Mouse (Mus musculus): ENCODE measurements at regions not wholly inside any gene's neighbourhood (a gene's known extent, or its start where the extent isn't known, plus 50 kb on each side); places are given as distances from the start of the nearest gene placed in this dataset.

GRCm38 (mm10) chr3:144137483-144137882, 67.5 kb downstream of the Lmo4 start:
- Histone ChIP-seq H3K4me1 (replicated peaks; ENCODE audit: control insufficient read depth, insufficient read depth, low read length) (no peaks in the 10 kb centered on the region), H3K4me2 (ENCODE audit: low read length) (no peak overlapping the region), H3K4me3 (replicated peaks; ENCODE audit: low read length) (no peak overlapping the region), H3K9me3 (ENCODE audit: control insufficient read depth, low read length) (no peaks in the 10 kb centered on the region), H3K9ac (replicated peaks; ENCODE audit: low read depth, low read length) (no peak overlapping the region), H3K36me3 (ENCODE audit: control insufficient read depth, insufficient read depth) (no peaks in the 10 kb centered on the region), H3K27ac (ENCODE audit: low read length) (no peak overlapping the region), H3K27me3 (replicated peaks; ENCODE audit: control insufficient read depth, insufficient read depth, low read length) (no peaks in the 10 kb centered on the region)
- 91% methylated on average over 3 of the region's 3 CpGs for WGBS
- ATAC-seq, result no peak

DNA sequence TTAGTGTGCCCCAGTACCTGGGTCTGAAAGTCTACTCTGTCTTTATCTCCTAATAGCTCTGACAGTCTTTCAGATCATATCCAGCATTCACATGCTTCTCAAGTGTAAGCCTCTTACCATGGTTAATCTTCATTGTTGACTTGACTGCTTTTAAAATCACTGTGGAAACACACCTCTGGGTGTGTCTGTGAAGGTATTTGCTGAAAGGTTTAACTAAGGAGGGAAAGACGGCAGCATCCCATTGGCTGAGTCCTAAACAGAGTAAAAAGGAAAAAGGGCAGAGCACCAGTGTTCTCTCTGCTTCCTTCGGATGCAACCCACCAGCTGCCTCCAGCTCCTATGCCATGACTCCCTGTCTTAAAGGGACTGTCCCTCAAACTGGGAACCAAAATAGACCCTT, 68.6 kb downstream of the Lmo4 start:
- H3K27ac ChIP-seq (ENCODE audit: low read length), result no peak overlapping the region
- H3K4me2 ChIP-seq (ENCODE audit: low read length), result no peak overlapping the region
- no peak for ATAC-seq
- H3K36me3 ChIP-seq (ENCODE audit: control insufficient read depth, insufficient read depth), result no peaks in the 10 kb centered on the region
- no peaks in the 10 kb centered on the region for H3K4me1 ChIP-seq (replicated peaks; ENCODE audit: control insufficient read depth, insufficient read depth, low read length)
- H3K4me3 ChIP-seq (replicated peaks; ENCODE audit: low read length), result no peak overlapping the region
- H3K27me3 ChIP-seq (replicated peaks; ENCODE audit: control insufficient read depth, insufficient read depth, low read length), result no peaks in the 10 kb centered on the region
- no peak overlapping the region for H3K9ac ChIP-seq (replicated peaks; ENCODE audit: low read depth, low read length)
- WGBS, result 52% methylated on average over 2 of the region's 2 CpGs
- H3K9me3 ChIP-seq (ENCODE audit: control insufficient read depth, low read length), result no peaks in the 10 kb centered on the region

DNA sequence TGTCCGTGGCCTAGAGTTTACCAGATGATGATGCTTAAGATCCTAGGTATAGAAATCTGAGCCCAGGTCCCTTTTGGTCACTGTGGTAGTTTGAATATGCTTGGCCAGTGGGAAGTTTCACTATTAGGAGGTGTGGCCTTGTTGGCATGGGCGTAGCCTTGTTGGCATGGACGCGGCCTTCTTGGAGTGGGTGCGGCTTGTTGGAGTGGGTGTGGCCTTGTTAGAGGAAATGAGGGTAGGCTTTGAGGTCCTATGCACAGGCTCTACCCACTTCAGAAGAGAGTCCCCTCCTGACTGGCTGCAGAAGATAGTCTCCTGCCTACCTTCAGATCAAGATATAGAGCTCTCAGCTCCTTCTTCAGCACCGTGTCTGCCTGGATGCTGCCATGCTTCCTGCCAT, 69.4 kb downstream of the Lmo4 start:
- ATAC-seq, result no peak
- no peak overlapping the region for H3K27ac ChIP-seq (ENCODE audit: low read length)
- H3K27me3 ChIP-seq (replicated peaks; ENCODE audit: control insufficient read depth, insufficient read depth, low read length), result no peaks in the 10 kb centered on the region
- H3K9me3 ChIP-seq (ENCODE audit: control insufficient read depth, low read length), result no peaks in the 10 kb centered on the region
- no peak overlapping the region for H3K4me3 ChIP-seq (replicated peaks; ENCODE audit: low read length)
- H3K36me3 ChIP-seq (ENCODE audit: control insufficient read depth, insufficient read depth), result no peaks in the 10 kb centered on the region
- H3K4me1 ChIP-seq (replicated peaks; ENCODE audit: control insufficient read depth, insufficient read depth, low read length), result no peaks in the 10 kb centered on the region
- no peak overlapping the region for H3K9ac ChIP-seq (replicated peaks; ENCODE audit: low read depth, low read length)
- WGBS, result 95% methylated on average over 6 of the region's 6 CpGs
- H3K4me2 ChIP-seq (ENCODE audit: low read length), result no peak overlapping the region

- Histone ChIP-seq H3K27me3 (replicated peaks; ENCODE audit: control insufficient read depth, insufficient read depth, low read length) (no peaks in the 10 kb centered on the region), H3K4me3 (replicated peaks; ENCODE audit: low read length) (no peak overlapping the region), H3K4me2 (ENCODE audit: low read length) (no peak overlapping the region), H3K4me1 (replicated peaks; ENCODE audit: control insufficient read depth, insufficient read depth, low read length) (peaks cover 5% of the 10 kb centered on the region; the same call in 1 of the 2 replicates), H3K9ac (replicated peaks; ENCODE audit: low read depth, low read length) (no peak overlapping the region), H3K9me3 (ENCODE audit: control insufficient read depth, low read length) (no peaks in the 10 kb centered on the region), H3K36me3 (ENCODE audit: control insufficient read depth, insufficient read depth) (no peaks in the 10 kb centered on the region), H3K27ac (ENCODE audit: low read length) (no peak overlapping the region)
- no peak for ATAC-seq
- WGBS, result 95% methylated on average over 4 of the region's 4 CpGs
Observed at GRCm38 (mm10) chr3:144128042-144128441, 77.0 kb downstream of the Lmo4 start.

DNA sequence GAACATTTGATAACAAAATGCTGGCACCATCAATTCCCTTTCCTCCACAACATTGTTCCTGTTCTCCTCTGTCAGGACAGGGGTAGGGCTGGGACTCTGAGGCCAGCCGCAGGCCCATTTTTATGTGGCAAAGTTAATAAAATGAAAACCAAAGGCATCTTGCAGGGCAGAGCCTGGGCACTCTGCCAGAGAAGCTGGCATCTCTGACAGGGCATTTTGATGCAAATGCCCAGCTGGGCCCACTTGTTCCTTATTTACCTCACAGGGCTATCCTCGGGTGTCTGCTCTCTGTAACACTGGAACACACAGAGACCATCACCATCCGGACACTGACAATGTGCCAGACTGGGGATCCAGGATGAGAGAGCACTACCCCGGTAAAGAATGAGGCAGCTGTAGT, 80.7 kb downstream of the Lmo4 start:
- Histone ChIP-seq H3K27me3 (replicated peaks; ENCODE audit: control insufficient read depth, insufficient read depth, low read length) (no peaks in the 10 kb centered on the region), H3K36me3 (ENCODE audit: control insufficient read depth, insufficient read depth) (no peaks in the 10 kb centered on the region), H3K4me2 (ENCODE audit: low read length) (no peak overlapping the region), H3K4me3 (replicated peaks; ENCODE audit: low read length) (no peak overlapping the region), H3K9me3 (ENCODE audit: control insufficient read depth, low read length) (no peaks in the 10 kb centered on the region), H3K9ac (replicated peaks; ENCODE audit: low read depth, low read length) (no peak overlapping the region), H3K27ac (ENCODE audit: low read length) (no peak overlapping the region), H3K4me1 (replicated peaks; ENCODE audit: control insufficient read depth, insufficient read depth, low read length) (peaks cover 5% of the 10 kb centered on the region; the same call in 1 of the 2 replicates)
- peak; percentile 93 for ATAC-seq
- 12% methylated on average over 4 of the region's 4 CpGs for WGBS

DNA sequence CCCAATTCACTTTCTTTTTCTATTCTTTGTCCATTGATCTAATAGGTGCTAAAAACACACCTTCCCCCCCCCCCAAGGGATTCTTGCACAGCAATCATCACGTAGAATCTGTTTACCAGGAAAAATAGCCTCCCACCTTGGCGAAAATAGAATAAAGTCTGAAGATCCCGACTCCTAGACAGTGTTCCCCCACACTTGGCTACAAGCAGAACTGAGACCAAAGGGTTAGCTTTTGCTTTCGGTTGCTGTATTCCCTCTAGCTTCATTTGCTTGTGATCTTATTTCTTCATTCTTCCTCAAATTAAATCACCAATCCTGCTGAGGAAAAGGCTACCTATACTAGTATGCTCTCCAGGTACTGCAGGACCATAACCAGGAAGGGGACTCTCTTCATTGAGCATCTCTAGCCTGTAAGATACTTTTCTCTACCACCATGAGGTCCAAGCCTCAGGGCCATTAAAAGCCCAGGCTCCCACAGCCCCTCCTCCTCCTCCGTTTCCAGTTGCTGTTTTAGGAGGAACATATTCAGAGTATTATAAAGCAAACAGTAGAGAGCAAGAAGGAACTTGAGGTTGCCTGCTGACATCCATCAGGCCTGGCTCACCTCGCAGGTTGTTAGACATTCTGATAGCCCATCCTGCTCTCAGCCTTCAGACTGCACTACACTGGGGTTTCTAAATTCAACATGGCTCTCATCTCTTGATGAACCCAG, 81.5 kb downstream of the Lmo4 start:
- Histone ChIP-seq H3K4me3 (replicated peaks; ENCODE audit: low read length) (no peak overlapping the region), H3K4me2 (ENCODE audit: low read length) (no peak overlapping the region), H3K4me1 (replicated peaks; ENCODE audit: control insufficient read depth, insufficient read depth, low read length) (peaks cover 5% of the 10 kb centered on the region; the same call in 1 of the 2 replicates), H3K9ac (replicated peaks; ENCODE audit: low read depth, low read length) (no peak overlapping the region), H3K27me3 (replicated peaks; ENCODE audit: control insufficient read depth, insufficient read depth, low read length) (no peaks in the 10 kb centered on the region), H3K9me3 (ENCODE audit: control insufficient read depth, low read length) (no peaks in the 10 kb centered on the region), H3K36me3 (ENCODE audit: control insufficient read depth, insufficient read depth) (no peaks in the 10 kb centered on the region), H3K27ac (ENCODE audit: low read length) (no peak overlapping the region)
- 84% methylated on average over 6 of the region's 6 CpGs for WGBS
- no peak for ATAC-seq

- WGBS, result 79% methylated on average over 3 of the region's 3 CpGs
- no peak for ATAC-seq
- Histone ChIP-seq H3K4me1 (replicated peaks; ENCODE audit: control insufficient read depth, insufficient read depth, low read length) (no peaks in the 10 kb centered on the region), H3K27me3 (replicated peaks; ENCODE audit: control insufficient read depth, insufficient read depth, low read length) (no peaks in the 10 kb centered on the region), H3K9ac (replicated peaks; ENCODE audit: low read depth, low read length) (no peak overlapping the region), H3K9me3 (ENCODE audit: control insufficient read depth, low read length) (no peaks in the 10 kb centered on the region), H3K4me3 (replicated peaks; ENCODE audit: low read length) (no peak overlapping the region), H3K4me2 (ENCODE audit: low read length) (no peak overlapping the region), H3K36me3 (ENCODE audit: control insufficient read depth, insufficient read depth) (no peaks in the 10 kb centered on the region), H3K27ac (ENCODE audit: low read length) (no peak overlapping the region)
Observed at GRCm38 (mm10) chr3:144119076-144119475, 85.9 kb downstream of the Lmo4 start.

DNA sequence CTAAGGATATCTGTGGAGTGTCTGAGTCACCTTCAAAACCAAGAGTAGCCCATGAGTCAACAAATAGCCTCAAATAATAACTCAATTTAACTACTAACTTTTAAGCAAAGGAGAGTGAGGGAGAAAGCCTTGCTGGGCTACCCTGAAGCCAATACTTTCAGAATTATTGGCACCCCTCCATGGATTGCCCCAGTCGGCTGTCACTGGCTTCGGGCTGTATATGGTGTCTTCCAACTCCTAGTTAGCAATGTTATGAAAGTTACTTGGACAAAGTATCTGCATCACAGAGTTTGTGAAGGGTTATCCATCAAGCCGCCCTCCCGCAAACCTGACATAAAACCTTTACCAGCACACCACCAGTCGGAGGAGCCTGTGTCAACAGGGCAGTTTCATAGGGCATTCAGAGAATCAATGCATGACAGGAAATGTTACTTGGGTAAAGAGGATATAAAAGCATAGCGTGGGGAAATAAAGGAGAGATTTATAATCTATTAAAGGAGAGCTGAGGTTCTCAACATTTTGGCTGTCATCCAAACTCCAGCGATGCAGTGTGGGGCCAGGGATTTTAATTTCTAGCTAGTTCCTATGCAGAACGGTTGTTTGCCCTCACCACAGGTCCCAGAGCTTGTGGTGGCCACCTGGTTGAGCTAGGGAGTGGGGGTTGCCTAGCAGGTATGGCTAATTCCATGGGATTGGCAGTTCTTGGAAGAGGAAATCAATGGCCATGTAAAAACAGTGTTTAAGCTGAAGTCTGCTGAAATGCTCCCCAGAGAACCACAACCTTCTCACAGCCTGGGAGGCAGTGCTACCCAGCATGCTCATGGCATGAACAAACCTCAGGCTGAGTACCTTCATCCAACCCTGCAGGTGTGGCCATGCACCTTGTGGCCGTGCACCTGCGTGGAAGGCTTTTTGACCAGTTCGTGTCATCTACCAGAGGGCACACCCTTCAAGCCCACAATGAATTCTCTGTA, 91.1 kb downstream of the Lmo4 start:
- H3K36me3 ChIP-seq (ENCODE audit: control insufficient read depth, insufficient read depth), result no peaks in the 10 kb centered on the region
- no peaks in the 10 kb centered on the region for H3K27me3 ChIP-seq (replicated peaks; ENCODE audit: control insufficient read depth, insufficient read depth, low read length)
- no peak overlapping the region for H3K27ac ChIP-seq (ENCODE audit: low read length)
- no peak overlapping the region for H3K9ac ChIP-seq (replicated peaks; ENCODE audit: low read depth, low read length)
- ATAC-seq, result no peak
- 79% methylated on average over 11 of the region's 11 CpGs for WGBS
- H3K9me3 ChIP-seq (ENCODE audit: control insufficient read depth, low read length), result no peaks in the 10 kb centered on the region
- no peaks in the 10 kb centered on the region for H3K4me1 ChIP-seq (replicated peaks; ENCODE audit: control insufficient read depth, insufficient read depth, low read length)
- no peak overlapping the region for H3K4me2 ChIP-seq (ENCODE audit: low read length)
- no peak overlapping the region for H3K4me3 ChIP-seq (replicated peaks; ENCODE audit: low read length)

DNA sequence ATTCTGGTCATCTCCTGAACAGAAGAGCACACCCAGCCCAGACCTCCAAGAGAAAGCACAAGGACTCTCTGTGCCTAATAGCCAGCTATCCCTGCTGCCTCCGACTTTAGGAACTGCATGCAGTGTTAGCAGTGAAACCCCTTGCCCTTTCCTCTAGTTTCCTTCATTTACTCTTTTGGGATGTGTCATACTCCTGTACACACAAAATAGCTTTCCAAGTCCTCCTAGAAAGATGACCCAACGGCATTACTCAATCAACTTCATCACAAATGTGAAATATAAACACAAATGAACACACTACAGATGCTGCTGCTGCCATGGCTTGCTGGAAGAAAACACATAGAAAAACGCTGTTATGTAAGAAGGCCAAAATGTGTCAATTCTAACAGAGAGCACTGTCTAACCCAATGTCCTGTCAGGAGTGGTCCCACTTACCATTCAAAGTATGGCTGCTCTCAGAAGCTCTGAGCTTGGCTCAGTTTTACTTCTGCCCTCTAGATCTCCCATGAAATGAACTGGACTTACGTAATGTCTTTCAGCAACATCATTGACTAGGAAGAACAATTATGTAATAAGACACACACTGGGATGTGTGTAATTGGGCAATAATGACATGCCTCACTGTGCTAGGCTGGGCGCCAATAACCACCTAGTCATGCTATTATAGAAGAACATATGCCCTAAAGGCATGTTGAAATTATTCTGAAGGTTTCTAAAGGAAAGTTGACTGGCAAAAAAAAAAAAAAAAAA, 94.5 kb downstream of the Lmo4 start:
- ATAC-seq, result no peak
- peaks cover 15% of the 10 kb centered on the region for H3K4me1 ChIP-seq (replicated peaks; ENCODE audit: control insufficient read depth, insufficient read depth, low read length)
- WGBS, result 73% methylated on average over 5 of the region's 5 CpGs
- no peaks in the 10 kb centered on the region for H3K27me3 ChIP-seq (replicated peaks; ENCODE audit: control insufficient read depth, insufficient read depth, low read length)
- H3K4me2 ChIP-seq (ENCODE audit: low read length), result no peak overlapping the region
- H3K9me3 ChIP-seq (ENCODE audit: control insufficient read depth, low read length), result no peaks in the 10 kb centered on the region
- no peak overlapping the region for H3K4me3 ChIP-seq (replicated peaks; ENCODE audit: low read length)
- no peak overlapping the region for H3K9ac ChIP-seq (replicated peaks; ENCODE audit: low read depth, low read length)
- no peaks in the 10 kb centered on the region for H3K36me3 ChIP-seq (ENCODE audit: control insufficient read depth, insufficient read depth)
- H3K27ac ChIP-seq (ENCODE audit: low read length), result no peak overlapping the region

Measured in forebrain, embryonic 16.5 days (tissue).